8 mouse cellular contexts compared by ENCODE assay signal in genomic region chr5:142074561-142075500, GRCm38 (mm10).
DNase-seq lines count a peak whose midpoint lies in the region; ATAC-seq and TF ChIP-seq lines count a peak whose summit lies in the region.

No protein-coding gene starts in this region.

- H3K4me2 ChIP-seq in lung, postnatal 0 days (replicated peaks; ENCODE audit: low read depth, low read length) = no peak overlapping the region

- no peak for TF ChIP-seq EP300 in lung, postnatal 0 days (IDR thresholded peaks at IDR 0.05)

- ATAC-seq in lung, postnatal 0 days = peak; percentile 48
- ATAC-seq in granulocyte monocyte progenitor cell, adult 5-6 weeks (replicated peaks; ENCODE audit: poor library complexity, severe bottlenecking) = no peak

- no peaks in the 10 kb centered on the region for H3K27me3 ChIP-seq in lung, postnatal 0 days (replicated peaks; ENCODE audit: insufficient read depth, low read length)

- H3K27ac ChIP-seq in layer of hippocampus, adult 2 months = peak overlapping the region; percentile 75
- no peak overlapping the region for H3K27ac ChIP-seq in lung, postnatal 0 days (ENCODE audit: low read length)

- H3K4me1 ChIP-seq in lung, postnatal 0 days (ENCODE audit: insufficient read depth, low read depth, low read length) = no peaks in the 10 kb centered on the region

- WGBS in lung, postnatal 0 days = 41% methylated on average over 13 of the region's 13 CpGs

- peak; percentile 10 for DNase-seq in adrenal gland, postnatal 14 days
- DNase-seq in adrenal gland, adult 18-20 months (ENCODE audit: low spot score in 2 of 2) = no peak
- DNase-seq in brain, adult 2 months (ENCODE audit: low read depth, low spot score) = peak; percentile 80
- DNase-seq in gastrocnemius, postnatal 10 days = peak; percentile 34
- peak; percentile 48 to 59 for DNase-seq in layer of hippocampus, adult 2 months (ENCODE audit: low spot score in 2 of 2)
- peak; percentile 60 for DNase-seq in lung, postnatal 0 days (ENCODE audit: low spot score)
- peak; percentile 36 for DNase-seq in skeletal muscle tissue, adult 2 months (ENCODE audit: low read depth, low spot score)

- no peak overlapping the region for H3K9ac ChIP-seq in lung, postnatal 0 days (replicated peaks; ENCODE audit: low read depth)

- no peak overlapping the region for H3K4me3 ChIP-seq in layer of hippocampus, adult 2 months
- H3K4me3 ChIP-seq in lung, postnatal 0 days (ENCODE audit: low read depth, low read length) = no peak overlapping the region

- TF ChIP-seq CTCF in layer of hippocampus, adult 2 months (conservative IDR thresholded peaks at IDR 0.05) = no peak
- TF ChIP-seq CTCF in lung, postnatal 0 days (IDR thresholded peaks at IDR 0.05) = no peak

- H3K36me3 ChIP-seq in lung, postnatal 0 days (ENCODE audit: insufficient read depth, low read length) = no peaks in the 10 kb centered on the region

- no peaks in the 10 kb centered on the region for H3K9me3 ChIP-seq in lung, postnatal 0 days (ENCODE audit: low read length)

Comparison
In these comparisons a context has a peak if more than half of its experiments do, and no peak if none do; other contexts are left out.
1. DNase-seq: peak in adrenal gland, postnatal 14 days (single experiment), brain, adult 2 months (single experiment), gastrocnemius, postnatal 10 days (single experiment), layer of hippocampus, adult 2 months (2 of 2), lung, postnatal 0 days (single experiment) and skeletal muscle tissue, adult 2 months (single experiment); none in adrenal gland, adult 18-20 months (0 of 2).